Mouse (Mus musculus) cerebellum, postnatal 25 days (tissue): ENCODE data around the gene Dcdc2a.

Experiments used
- DNase-seq, 2 experiments: peaks; one replicate each; pipeline ENCODE4 v3.0.0; 2021; ENCODE audit warnings: mixed read lengths in 2 of 2

Dcdc2a gene

DNA sequence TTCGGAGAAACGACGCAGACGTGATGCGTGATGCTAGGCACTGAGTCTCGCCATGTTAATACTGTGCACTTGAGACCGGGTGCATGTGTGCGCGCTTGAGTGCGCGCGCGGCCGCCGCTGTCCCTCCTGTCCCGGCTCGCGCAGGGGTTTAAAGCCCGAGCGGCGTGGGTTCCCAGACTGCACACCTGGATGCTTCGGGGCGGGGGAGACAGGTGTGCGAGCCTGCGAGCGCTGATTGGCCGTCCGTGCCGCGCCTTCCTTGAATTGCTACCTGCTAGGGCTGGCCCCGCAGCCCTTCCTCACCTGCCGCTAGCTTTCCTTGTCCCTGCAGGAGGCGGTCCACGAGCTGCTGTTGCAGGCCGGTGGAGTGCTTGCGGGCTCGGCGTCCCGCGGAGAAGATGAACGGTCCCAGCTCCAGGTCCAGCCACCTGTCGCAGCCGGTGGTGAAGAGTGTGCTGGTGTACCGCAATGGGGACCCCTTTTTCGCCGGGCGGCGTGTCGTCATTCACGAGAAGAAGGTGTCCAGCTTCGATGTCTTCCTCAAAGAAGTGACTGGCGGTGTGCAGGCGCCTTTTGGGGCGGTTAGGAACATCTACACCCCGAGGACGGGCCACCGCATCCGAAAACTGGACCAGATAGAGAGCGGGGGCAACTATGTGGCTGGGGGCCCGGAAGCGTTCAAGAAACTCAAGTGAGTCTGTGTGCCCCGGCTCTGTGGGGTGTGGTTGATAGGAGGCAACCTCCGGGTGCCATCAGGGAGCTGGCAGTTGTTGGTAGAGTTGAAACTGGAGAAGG, at the start of gene Dcdc2a:
Gene Dcdc2a, plus strand, starts transcription at position 132 of the 795 bp plus-strand sequence.
- DNase-seq = peak; percentile 17 to 29

DNA sequence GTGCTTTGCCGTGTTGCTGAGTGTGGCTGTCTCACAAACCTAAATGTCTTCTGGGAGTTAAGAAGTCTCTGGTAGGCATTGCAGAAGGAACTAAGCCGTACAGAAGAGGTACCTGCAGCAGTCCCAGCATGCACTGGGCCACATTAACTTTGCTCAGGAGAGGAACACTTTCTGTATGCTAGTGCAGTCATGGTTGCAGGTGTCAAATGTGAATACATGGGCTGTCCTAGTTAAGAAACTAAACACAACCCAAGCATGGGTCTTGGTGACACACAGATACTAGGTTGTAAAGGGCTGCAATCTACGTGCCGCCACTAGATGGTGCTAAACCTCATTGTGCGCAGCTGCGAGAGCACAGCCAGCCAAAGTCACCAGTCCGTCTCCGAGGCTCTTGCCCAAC, 48.7 kb upstream of the Dcdc2a start:
- DNase-seq = peak; percentile 56 to 75

DNA sequence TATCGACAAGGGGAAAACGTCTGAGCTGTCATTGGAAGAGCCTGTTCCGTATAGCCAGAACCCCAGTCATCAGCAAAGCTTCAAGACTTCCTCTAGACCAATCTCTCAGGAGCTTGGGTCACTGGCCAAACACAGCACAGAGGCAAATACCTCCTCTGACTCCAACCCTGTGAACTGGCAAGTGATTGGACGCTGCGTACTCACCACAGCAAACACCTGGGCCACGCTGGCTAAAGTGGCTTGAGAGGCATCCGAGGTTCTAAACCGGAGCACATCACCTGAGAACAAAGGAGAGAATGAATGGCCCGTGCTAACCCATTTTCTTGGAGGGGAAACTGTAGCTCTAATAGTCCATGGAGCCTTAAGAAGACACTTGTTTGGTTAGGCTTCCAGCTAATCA, 37.5 kb upstream of the Dcdc2a start:
- no peak for DNase-seq

DNA sequence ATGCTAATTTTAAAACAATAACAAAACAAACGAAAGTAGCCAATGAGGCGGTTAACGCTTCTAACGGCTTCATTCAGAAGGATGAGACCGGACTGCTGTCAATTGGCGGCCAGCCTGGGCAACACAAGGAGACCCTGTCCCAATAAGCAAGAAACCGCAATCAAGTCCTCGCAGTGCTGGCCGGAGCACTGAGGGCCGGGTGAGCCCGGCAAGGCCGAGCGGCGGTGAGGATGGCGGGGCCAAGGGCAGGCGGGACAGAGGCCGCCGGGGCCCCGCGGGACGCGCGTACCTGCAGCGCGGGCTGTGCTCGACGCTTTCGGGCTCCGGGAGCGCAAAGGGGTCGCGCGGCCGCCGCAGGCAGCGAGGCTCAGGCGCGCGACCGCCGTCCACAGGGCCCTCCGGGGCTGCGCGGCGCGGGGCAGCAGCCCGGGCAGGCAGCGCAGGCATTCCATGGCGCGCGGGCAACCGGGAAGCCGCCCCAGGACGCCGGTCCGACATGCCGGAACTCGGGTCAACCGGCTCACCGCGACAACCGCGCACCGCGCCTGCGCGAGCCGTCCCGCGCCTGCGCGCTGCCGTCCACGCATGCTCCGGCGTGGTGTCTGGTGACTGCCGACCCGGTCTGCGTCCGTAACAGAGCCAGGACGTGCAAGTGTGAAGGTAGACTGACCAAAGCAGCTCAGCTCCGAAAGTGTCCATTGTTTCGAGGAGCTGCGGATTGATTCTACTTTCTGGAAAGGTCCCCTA, 35.8 kb upstream of the Dcdc2a start, which contains the start of gene Mrs2:
Gene Mrs2, minus strand, starts transcription at position 587 of the 747 bp plus-strand sequence.
- DNase-seq = peak; percentile 93 to 95

DNA sequence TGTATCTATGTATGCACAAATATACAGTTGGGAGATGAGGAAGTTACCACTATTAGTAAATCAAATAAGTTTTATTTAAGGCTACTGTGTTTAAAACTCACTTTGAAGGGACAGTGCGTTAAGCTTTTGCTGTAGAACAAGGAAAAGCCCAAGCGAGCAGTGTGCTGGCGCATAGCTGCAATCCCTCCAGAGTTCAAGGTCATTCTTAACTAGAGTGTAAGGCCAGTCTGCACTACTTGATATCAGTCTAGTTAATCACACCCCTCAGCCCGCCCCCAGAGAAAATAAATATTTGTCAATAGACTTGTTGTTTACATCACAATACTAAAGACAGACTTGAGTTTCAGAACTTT, 35.3 kb upstream of the Dcdc2a start:
- DNase-seq = no peak

DNA sequence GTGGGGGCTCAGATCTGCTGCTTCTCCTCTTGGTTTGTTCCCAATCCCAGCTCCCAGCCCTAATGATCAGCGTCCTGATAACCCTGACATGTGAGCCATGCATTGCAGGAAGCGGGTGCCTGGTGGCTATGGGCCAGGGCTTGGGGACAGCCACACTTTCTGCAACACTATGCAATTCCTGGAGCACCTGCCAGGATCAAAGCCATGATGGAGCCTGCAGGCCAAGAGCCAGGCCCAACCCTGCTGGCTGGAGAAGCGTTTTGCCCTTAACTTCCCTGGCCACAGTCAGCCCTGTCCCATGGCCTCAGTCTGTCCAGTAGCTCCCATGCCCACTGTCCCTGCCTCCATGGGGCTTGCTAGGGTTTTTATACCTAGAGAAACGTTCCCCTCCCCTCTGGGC, 33.4 kb upstream of the Dcdc2a start:
- DNase-seq = no peak

DNA sequence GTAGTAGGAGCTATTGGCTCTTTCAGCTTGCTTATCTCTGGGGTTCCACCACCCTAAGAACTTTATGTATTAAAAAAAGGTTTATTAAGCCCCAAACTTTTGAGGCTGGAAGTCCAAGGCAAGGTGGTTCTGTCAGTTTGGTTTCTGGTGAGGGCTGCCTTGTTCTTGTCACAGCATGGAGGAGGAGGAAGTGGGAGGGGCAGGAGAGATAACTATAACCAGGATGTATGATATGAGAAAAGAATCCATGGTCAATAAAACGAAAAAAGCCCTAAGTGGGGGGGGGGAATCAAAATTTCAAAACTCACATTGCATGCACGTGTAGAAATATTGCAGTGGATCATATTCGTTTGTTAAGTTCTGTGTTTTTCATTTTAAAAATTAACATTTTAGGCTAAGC, 32.7 kb upstream of the Dcdc2a start:
- DNase-seq = no peak

DNA sequence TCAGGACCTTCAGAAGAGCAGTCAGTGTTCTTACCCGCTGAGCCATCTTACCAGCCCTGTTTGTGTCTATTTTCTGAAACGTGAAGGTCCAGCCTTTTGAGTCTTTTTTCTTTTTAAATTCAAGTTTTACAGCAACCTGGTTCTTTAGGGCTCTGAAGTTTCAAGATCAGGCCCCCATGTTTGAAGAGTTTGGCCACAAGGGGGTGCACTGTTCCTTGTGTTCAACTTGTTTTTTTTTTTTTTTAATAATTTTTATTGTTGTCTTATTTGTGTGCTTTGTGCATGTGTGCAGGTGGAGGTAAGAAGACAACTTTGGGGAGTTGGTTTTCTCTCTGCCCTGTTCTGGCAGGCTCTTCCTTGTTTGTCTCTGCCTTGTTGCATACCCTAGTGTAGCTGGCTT, 31.1 kb upstream of the Dcdc2a start:
- peak; percentile 5 to 48 for DNase-seq

DNA sequence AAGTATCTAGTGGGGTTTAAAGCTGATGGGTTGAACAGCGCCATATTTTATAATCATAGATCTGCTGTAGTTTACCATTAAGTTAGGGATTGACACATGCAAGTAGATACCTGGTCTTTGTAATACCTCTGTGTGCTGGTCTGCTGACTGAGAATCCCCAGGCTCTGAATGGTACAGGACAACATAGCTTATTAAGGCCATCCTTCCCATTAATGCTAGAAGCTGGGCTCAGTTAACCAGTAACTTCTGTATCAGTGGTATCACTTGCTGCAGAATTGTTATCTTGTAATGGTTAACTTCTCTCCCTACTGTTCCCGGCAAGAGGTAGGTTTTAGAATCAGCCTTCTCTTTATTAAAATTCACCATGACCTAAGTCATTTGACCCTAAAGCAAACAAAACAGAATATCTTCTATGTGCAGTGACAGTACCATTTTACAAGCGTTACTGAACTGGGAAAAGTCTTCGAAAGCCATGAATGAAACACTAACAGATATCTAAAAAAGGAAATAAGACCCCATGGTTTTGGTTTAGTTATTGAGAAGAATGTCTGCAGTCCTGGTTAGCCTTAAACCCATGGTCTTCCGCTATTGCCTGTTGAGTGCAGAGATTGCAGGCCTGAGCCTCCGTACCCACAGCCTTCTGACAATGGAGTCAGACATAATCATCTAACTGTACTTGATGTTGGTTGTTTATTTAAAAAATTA, 29.2 kb upstream of the Dcdc2a start:
- DNase-seq = no peak

DNA sequence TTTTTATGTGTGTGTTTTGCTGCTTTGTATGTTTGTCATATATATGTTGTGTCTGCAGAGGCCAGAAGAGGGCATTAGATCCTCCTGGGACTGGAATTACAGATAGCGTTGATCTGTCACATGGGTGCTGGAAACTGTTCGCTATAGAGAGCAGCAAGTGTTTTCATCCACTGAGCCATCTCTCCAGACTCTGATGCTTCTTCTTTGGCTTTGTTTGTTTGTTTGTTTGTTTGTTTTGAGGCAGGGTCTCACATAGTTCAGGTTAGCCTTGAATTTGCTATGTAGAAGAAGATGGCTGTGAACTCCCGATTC, 28.7 kb upstream of the Dcdc2a start:
- DNase-seq = no peak

DNA sequence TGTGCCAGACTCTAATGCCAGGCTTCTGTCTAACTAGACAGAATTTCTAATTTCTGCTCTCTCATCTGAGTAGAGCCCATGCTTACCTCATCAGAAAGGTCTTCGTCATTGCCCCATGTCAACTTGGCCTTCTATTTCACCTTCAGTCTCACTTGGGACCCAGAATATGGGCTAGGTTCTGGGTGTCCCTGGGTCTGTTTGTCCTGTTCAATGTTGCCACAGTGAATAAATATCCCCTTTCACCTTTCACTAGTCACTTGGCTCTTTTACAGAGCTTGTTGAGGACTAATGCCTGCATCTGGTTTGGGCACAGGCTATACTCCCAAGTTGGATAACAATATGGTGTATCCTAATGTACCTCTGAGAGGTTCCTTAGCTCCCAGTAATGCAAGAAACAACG, 16.3 kb upstream of the Dcdc2a start:
- no peak for DNase-seq

DNA sequence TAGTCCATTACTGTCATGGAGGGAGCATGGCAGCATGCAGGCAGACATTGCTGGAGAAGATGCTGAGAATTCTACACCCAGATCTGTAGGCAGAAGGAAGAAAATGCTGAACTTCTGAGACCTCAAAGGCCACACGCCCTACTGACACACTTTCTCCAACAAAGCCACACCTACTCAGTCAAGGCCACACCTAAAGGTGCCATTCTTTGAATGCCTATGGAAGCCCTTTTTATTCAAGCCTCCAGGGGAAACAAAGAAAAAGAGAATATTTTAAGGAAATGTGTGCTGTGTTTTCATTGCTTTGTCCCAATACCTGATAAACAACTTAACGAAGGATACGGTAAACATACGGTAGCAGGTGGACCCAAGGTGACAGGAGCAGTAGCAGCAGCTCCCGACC, 3.1 kb upstream of the Dcdc2a start:
- no peak for DNase-seq

DNA sequence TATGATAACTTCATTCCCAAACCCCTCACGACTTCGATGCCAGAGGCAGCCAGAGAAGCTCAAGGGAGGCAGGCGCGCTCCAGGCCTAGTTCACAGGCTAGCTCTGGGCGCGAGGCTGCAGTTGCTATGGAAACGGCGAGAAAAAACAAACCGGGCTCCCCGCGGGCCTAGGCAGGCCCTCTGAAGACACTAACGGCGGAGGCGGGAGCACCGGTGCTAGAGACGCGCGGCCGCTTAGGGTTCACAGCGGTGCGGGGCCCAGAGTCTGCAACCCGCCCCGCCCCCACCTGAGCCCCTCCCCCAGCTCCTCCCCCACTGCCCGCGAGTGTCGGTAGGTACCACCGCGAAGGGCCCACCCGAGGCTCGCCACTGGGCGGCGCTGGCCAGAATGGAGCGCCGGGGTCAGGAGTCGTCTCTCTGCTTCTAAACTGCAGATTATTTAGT, 671 bp upstream of the Dcdc2a start:
- DNase-seq = peak; percentile 59 to 70

DNA sequence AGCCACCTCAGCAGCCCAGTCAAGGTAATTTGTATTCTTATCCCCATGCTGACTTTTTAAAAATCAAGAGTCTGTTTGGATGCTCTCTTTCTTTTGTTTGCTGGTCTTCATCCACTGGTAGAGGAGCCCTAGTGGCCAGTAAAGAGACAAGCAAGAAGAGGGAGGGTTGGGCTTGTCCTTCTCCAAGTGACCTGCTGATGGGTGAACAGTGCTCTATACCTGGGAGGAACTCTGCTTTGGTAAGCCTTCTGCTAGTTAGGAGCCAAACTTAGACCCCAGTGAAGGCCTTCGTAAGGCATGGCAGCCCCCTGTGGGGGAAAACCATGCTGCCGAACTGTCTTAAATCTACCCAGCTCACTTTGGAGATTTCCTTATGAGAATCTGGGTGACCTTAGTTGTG, 10.9 kb downstream of the Dcdc2a start:
- no peak for DNase-seq

DNA sequence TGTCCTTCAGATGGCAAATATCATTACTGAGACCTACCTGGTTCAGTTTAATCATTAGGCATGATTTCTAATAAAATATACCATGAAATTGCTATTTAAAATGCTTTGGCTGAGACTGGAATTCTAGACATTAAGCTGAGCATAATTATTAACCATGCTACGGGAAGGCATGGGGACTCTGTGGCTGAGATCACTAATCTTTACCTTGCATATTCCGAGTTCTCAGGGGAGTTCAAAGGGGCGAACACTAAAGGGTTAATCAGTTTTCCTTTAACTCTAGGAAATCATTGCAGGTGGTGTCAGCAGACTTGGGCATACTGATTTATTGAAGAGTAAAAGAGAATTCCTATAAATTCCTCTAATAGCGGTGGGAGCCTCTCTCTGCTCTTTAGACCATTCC, 11.4 kb downstream of the Dcdc2a start:
- no peak for DNase-seq

DNA sequence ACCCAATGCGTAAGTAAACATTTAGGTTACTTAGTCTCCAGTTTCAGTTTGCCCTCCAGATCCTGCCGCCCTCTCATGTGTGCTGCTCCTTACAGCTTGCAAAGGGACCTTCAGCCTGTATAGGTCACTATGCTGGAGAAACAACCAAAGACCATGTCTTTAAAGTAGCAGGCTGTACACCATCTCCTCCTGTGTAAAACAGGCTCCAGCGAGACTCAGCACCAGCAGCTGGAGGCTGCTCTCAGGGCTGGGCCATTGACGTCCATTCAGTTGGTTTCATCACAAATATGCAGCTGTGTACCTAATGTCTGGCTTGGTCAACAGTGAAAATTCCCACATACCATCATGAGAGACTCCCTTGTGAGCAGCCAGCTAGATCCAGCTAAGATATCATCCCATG, 14.0 kb downstream of the Dcdc2a start:
- no peak for DNase-seq

DNA sequence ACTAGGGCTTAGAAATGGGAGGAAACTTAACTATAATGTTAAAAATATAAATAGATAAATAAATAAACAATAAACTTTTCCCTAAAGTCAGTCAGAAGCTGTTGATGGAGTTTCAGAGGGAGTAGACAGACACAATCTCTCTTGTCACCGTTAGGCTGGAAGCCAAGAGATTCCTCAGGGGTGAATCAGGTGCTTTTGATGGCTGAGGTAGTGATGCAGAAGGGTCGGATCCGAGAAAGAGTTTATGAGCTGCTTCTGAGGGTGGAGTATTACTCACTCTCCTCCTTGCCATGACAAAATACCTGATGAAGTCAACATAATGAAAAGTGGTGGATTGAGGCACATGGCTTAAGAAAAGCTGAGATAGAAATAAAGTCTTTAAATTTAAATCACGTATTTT, 15.0 kb downstream of the Dcdc2a start:
- DNase-seq = no peak

DNA sequence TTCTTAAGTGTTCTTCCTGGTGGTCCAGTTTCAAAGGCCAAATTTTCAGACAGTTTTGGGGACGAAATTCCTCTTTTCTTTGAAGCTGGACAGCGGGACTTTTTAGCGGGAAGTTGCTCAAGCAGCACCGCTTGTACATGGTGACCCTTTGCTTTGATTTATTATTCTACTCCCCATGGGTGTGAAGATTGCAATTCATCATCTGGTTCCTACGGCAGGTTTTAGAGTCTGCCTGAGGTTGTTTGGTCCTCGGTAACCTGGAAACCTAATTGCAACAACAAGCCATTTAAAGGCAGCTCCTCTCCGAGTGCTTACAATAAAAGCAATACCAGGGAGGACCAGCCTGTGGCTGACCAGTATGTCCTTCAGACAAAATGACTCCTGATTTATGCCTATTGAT, 21.5 kb downstream of the Dcdc2a start:
- DNase-seq = no peak

DNA sequence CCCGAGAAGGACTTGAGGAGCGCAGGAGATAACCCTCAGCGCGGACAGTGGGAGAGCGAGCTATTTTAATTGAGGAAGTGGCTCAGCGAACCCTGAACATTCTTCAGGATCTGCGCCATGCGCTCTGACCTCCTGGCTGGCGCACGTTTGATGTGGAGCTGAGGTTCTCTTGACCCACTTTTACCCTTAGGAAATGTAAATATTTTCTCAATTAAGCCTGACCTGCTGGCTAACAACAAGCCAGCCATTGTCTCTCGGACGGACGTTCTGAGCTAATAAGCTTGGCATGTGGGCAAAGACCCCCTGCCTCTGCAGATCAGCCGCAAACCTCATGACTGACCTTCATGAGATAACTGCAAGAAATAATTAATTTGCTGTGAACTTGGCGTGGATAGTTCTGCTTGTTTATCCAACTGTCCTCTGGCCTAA, 27.4 kb downstream of the Dcdc2a start:
- DNase-seq = no peak

DNA sequence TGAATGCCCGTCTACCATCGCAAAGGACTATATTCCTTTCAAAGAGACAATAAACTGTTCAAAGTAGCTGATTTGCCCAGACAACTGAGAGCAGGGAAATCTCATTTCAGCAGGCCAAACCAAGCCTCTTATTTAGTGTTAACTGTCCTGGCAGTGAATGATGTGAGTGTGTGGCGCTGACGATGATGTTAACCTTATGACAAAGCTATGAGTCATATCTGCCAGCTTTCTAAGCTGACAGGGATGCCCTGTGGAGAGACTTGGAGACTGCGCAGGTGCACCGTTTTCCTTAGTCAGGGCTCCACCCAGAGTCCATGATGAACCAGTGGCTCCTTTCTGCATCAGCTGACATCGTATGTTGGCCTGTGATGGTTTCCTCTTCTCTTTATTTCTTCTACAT, 29.3 kb downstream of the Dcdc2a start:
- DNase-seq = no peak

DNA sequence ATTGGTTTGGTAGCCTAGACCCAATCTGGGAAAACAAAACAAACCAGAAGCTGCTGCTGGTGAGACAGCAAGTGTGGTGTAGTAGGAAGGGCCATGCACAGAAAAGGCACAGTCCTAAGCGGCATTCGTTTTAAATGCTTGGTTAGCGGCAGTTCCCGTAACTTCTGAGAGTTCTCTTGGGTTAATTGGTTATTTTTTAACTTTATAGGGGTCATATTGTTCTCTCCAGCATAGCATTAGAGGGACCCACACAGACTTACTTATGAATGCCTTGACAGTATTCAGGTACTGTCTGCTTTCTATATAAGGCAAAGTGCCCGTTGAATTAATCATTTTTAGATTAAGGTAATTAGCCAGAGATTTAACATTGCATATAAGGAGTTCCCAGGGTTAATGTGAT, 35.5 kb downstream of the Dcdc2a start:
- no peak for DNase-seq

DNA sequence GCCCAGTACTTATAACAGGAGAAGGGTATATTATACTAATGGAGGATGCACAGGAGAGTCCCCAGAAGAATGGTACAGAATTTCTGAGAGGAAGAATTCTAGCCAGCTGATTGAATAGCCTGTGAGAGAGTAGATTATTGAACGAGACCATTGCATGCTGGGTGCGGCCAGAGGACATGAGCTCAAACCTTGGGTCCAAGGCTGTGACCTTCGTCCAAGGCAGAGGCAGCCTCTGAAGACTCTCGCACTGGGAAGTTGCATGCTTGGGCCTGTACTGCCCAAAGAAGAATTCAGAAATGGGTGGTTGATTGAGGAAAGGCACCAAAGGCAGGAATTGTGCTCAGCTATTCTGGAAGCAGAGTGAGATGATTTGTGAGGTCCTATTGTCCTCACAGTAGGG, 38.0 kb downstream of the Dcdc2a start:
- no peak for DNase-seq

DNA sequence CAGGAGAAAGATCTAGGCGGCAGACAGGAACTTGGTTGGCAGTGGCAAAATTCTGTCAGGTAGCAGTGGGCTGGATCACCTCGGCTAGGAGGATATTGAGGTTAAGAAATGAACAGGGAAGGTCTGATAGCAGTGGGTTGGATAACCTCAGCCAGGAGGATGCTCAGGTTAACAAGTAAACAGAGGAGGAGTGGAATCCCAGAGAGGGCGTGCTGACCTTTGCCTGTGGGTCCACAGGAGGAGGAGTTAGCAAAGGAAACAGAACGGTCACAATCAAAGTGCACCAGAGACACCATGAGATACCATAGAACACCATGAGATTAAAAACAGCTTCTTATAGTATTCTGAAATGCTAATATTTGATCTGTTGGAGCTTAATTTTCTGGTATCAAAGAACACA, 38.6 kb downstream of the Dcdc2a start:
- DNase-seq = no peak

DNA sequence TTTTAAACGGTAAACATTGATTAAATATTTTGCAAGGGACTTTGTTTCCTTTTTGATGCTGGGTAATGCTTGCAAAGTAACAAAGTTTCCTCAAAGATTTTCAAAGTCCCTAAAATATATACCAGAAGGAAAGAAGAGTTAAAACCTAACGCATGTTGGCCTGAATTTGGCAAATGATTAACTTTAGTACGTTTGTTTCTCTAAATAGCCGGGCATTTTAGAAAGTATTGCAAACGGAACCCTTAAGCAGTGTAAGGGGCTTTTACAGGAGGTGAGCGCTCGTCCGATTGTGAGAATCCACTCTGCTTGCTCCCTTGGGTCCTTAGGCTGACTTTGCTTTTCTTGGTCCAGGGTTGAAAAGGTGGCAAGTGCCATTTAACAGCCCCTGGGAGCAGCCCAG, 41.5 kb downstream of the Dcdc2a start:
- DNase-seq = no peak
